Comparison of ENCODE assay signal across 10 mouse cellular contexts in genomic region chr3:96599069-96599393, GRCm38 (mm10). TPM values are rescaled to one million over a fixed set of nuclear protein-coding genes. Genes with fewer than 3 reads are reported as not detected.
DNase-seq lines count a peak whose midpoint lies in the region; ATAC-seq and TF ChIP-seq lines count a peak whose summit lies in the region.
"Had no signal": no experiment of that assay in that cellular context is flagged by ENCODE, and none has a peak within 500 bp of the region (broad histone marks: within the 10 kb centered on the region; RNA-seq: fewer than 3 reads in every experiment).

No protein-coding gene starts in this region.

- WGBS in kidney, embryonic 16.5 days = 56% methylated on average over 8 of the region's 8 CpGs
- 58% methylated on average over 8 of the region's 8 CpGs for WGBS in embryonic facial prominence, embryonic 15.5 days
- WGBS in hindbrain, postnatal 0 days = 59% methylated on average over 8 of the region's 8 CpGs

- no peak for ATAC-seq in kidney, embryonic 16.5 days (ENCODE audit: low FRiP score, low TSS enrichment)
- no peak for ATAC-seq in embryonic facial prominence, embryonic 15.5 days (ENCODE audit: insufficient number of reproducible peaks, low FRiP score, low TSS enrichment, low read depth)
- no peak for ATAC-seq in hindbrain, postnatal 0 days

- no peaks in the 10 kb centered on the region for H3K36me3 ChIP-seq in kidney, embryonic 16.5 days (ENCODE audit: insufficient read depth, low read length)
- H3K36me3 ChIP-seq in embryonic facial prominence, embryonic 15.5 days = 0 out of 2 replicates have a peak, but pooled peaks cover 3% of the 10 kb centered on the region
- H3K36me3 ChIP-seq in hindbrain, postnatal 0 days (ENCODE audit: insufficient read depth, low read length) = no peaks in the 10 kb centered on the region
- peaks cover 6% of the 10 kb centered on the region for H3K36me3 ChIP-seq in myocyte (ENCODE audit: control insufficient read depth, insufficient read depth)

- H3K4me3 ChIP-seq in kidney, embryonic 16.5 days (ENCODE audit: low read length) = peak overlapping the region; percentile 53
- peak overlapping the region; percentile 48; the same call in 1 of the 2 replicates for H3K4me3 ChIP-seq in embryonic facial prominence, embryonic 15.5 days (replicated peaks)
- H3K4me3 ChIP-seq in hindbrain, postnatal 0 days (ENCODE audit: low read length) = peak overlapping the region; percentile 52
- H3K4me3 ChIP-seq in myocyte = peak overlapping the region; percentile 51

- TF ChIP-seq CTCF in hindbrain, postnatal 0 days (IDR thresholded peaks at IDR 0.05; ENCODE audit: low read depth) = no peak

- no peak overlapping the region for H3K27ac ChIP-seq in kidney, embryonic 16.5 days (ENCODE audit: low read length)
- no peak overlapping the region for H3K27ac ChIP-seq in embryonic facial prominence, embryonic 15.5 days (replicated peaks)
- H3K27ac ChIP-seq in hindbrain, postnatal 0 days = peak overlapping the region; percentile 77; the same call in 1 of the 2 replicates

- H3K4me1 ChIP-seq in kidney, embryonic 16.5 days (ENCODE audit: insufficient read depth, low read length) = peaks cover 45% of the 10 kb centered on the region
- peaks cover 60% of the 10 kb centered on the region for H3K4me1 ChIP-seq in embryonic facial prominence, embryonic 15.5 days
- peaks cover 43% of the 10 kb centered on the region for H3K4me1 ChIP-seq in hindbrain, postnatal 0 days (ENCODE audit: insufficient read depth, low read length)

- no peaks in the 10 kb centered on the region for H3K9me3 ChIP-seq in kidney, embryonic 16.5 days (ENCODE audit: low read length)
- no peaks in the 10 kb centered on the region for H3K9me3 ChIP-seq in embryonic facial prominence, embryonic 15.5 days (replicated peaks)
- no peaks in the 10 kb centered on the region for H3K9me3 ChIP-seq in hindbrain, postnatal 0 days (ENCODE audit: low read length)

- peak overlapping the region; percentile 69; the same call in 1 of the 2 replicates for H3K4me2 ChIP-seq in kidney, embryonic 16.5 days (replicated peaks; ENCODE audit: low read depth, low read length)
- peak overlapping the region; percentile 92 for H3K4me2 ChIP-seq in embryonic facial prominence, embryonic 15.5 days (replicated peaks)
- peak overlapping the region; percentile 81 for H3K4me2 ChIP-seq in hindbrain, postnatal 0 days (ENCODE audit: low read depth, low read length)
- H3K4me2 ChIP-seq in myocyte (ENCODE audit: low read depth) = no peak overlapping the region

- TF ChIP-seq POLR2A in myocyte (IDR thresholded peaks at IDR 0.05; ENCODE audit: insufficient read length, low read depth) = no peak

- H3K9ac ChIP-seq in kidney, embryonic 16.5 days (replicated peaks; ENCODE audit: low read length) = no peak overlapping the region; the same call in 1 of the 2 replicates
- no peak overlapping the region for H3K9ac ChIP-seq in embryonic facial prominence, embryonic 15.5 days
- peak overlapping the region; percentile 69 for H3K9ac ChIP-seq in hindbrain, postnatal 0 days (replicated peaks; ENCODE audit: low read length)

- peaks cover 28% of the 10 kb centered on the region for H3K27me3 ChIP-seq in kidney, embryonic 16.5 days (ENCODE audit: insufficient read depth, low read length)
- peaks cover 12% of the 10 kb centered on the region for H3K27me3 ChIP-seq in embryonic facial prominence, embryonic 15.5 days
- H3K27me3 ChIP-seq in hindbrain, postnatal 0 days (ENCODE audit: insufficient read depth, low read length) = no peaks in the 10 kb centered on the region
- no peaks in the 10 kb centered on the region for H3K27me3 ChIP-seq in myocyte (ENCODE audit: control insufficient read depth, insufficient read depth, insufficient read length)

- no peak overlapping the region for H3ac ChIP-seq in myocyte (ENCODE audit: control insufficient read depth, insufficient read length)

- peaks cover 27% of the 10 kb centered on the region for H3K79me2 ChIP-seq in myocyte (ENCODE audit: control insufficient read depth, insufficient read depth)

- no peak for DNase-seq in kidney, adult 8-10 months
- no peak for DNase-seq in hindbrain, postnatal 0 days (ENCODE audit: low spot score)
- DNase-seq in urinary bladder, adult 2 months (ENCODE audit: low spot score) = no peak
- no peak for DNase-seq in layer of hippocampus, adult 8-10 months (ENCODE audit: low spot score in 2 of 2)
- DNase-seq in MN1 (ENCODE audit: low spot score) = no peak

TF ChIP-seq in myocyte, 11 proteins besides CTCF, POLR2A, EP300 and RAD21:
- TF ChIP-seq CEBPB (IDR thresholded peaks at IDR 0.05; ENCODE audit: insufficient read depth, poor library complexity, severe bottlenecking) (no peak), TCF12 (IDR thresholded peaks at IDR 0.05; ENCODE audit: insufficient read depth, poor library complexity, severe bottlenecking) (no peak), USF1 (IDR thresholded peaks at IDR 0.05; ENCODE audit: low read depth) (no peak), SRF (IDR thresholded peaks at IDR 0.05; ENCODE audit: control insufficient read depth, insufficient read length, low read depth) (no peak), TCF3 (IDR thresholded peaks at IDR 0.05; ENCODE audit: insufficient read length, low read depth) (no peak), REST (IDR thresholded peaks at IDR 0.05; ENCODE audit: insufficient read depth, insufficient read length) (no peak), MYOG (IDR thresholded peaks at IDR 0.05; ENCODE audit: control insufficient read depth in 1 of 3, insufficient read depth in 1 of 3, insufficient read length in 2 of 3, low read depth in 2 of 3) (no peak), E2F4 (IDR thresholded peaks at IDR 0.05; ENCODE audit: insufficient read depth) (no peak), MAX (IDR thresholded peaks at IDR 0.05; ENCODE audit: low read depth) (no peak), POLR2AphosphoS2 (IDR thresholded peaks at IDR 0.05; ENCODE audit: insufficient read length, low read depth) (no peak), MYOD1 (IDR thresholded peaks at IDR 0.05; ENCODE audit: control insufficient read depth in 1 of 3, insufficient read length in 2 of 3, low read depth in 2 of 3) (no peak)

RNA-seq across cellular contexts. Expression of gene Lix1l, which starts 1.9 kb away (rescaled TPM):
- polyA plus RNA-seq in kidney, embryonic 16.5 days (2015; fragmentation: Nextera tagmentation; extraction: Ambion mirVana) = 6.9 and 7.1 TPM in 2 replicates
- 8.7 and 10.1 TPM in 2 replicates for polyA plus RNA-seq in embryonic facial prominence, embryonic 15.5 days (2015; fragmentation: Nextera tagmentation; extraction: Ambion mirVana)
- 45.0 and 48.4 TPM in 2 replicates for total RNA-seq in hindbrain, postnatal 0 days (2014; rRNA removed)
- polyA plus RNA-seq in hindbrain, postnatal 0 days (2015; fragmentation: Nextera tagmentation; extraction: Ambion mirVana) = 3.9 and 5.2 TPM in 2 replicates
- polyA plus RNA-seq in myocyte (2012; fragmentation: generic; extraction: Trizol) = 30.2 TPM
- 57.6 and 66.0 TPM in 2 replicates for polyA plus RNA-seq in urinary bladder, adult 2 months (2012; rRNA removed)
- 10 to 100 TPM; 29.9 to 34.2 (median 31.4) TPM for total RNA-seq in layer of hippocampus, adult 8-10 months (2022)

RNA-seq across cellular contexts. Expression of gene Ankrd34a, which starts 2.6 kb away (rescaled TPM):
- 2.2 and 2.3 TPM in 2 replicates for polyA plus RNA-seq in kidney, embryonic 16.5 days (2015; fragmentation: Nextera tagmentation; extraction: Ambion mirVana)
- polyA plus RNA-seq in embryonic facial prominence, embryonic 15.5 days (2015; fragmentation: Nextera tagmentation; extraction: Ambion mirVana) = 2.2 and 3.0 TPM in 2 replicates
- total RNA-seq in hindbrain, postnatal 0 days (2014; rRNA removed) = 26.4 and 29.6 TPM in 2 replicates
- polyA plus RNA-seq in hindbrain, postnatal 0 days (2015; fragmentation: Nextera tagmentation; extraction: Ambion mirVana) = 14.2 and 15.3 TPM in 2 replicates
- polyA plus RNA-seq in myocyte (2012; fragmentation: generic; extraction: Trizol) = 2.5 TPM
- polyA plus RNA-seq in urinary bladder, adult 2 months (2012; rRNA removed) = 0.70 and 1.1 TPM in 2 replicates
- 10 to 100 TPM; 49.5 to 56.2 (median 52.6) TPM for total RNA-seq in layer of hippocampus, adult 8-10 months (2022)

RNA-seq across cellular contexts. Expression of gene Polr3gl, which starts 5.0 kb away (rescaled TPM):
- 32.1 and 35.8 TPM in 2 replicates for polyA plus RNA-seq in kidney, embryonic 16.5 days (2015; fragmentation: Nextera tagmentation; extraction: Ambion mirVana)
- polyA plus RNA-seq in embryonic facial prominence, embryonic 15.5 days (2015; fragmentation: Nextera tagmentation; extraction: Ambion mirVana) = 43.6 and 48.5 TPM in 2 replicates
- total RNA-seq in hindbrain, postnatal 0 days (2014; rRNA removed) = 10.7 and 11.2 TPM in 2 replicates
- 31.9 and 32.9 TPM in 2 replicates for polyA plus RNA-seq in hindbrain, postnatal 0 days (2015; fragmentation: Nextera tagmentation; extraction: Ambion mirVana)
- polyA plus RNA-seq in myocyte (2012; fragmentation: generic; extraction: Trizol) = 22.7 TPM
- polyA plus RNA-seq in urinary bladder, adult 2 months (2012; rRNA removed) = 44.4 and 59.0 TPM in 2 replicates
- total RNA-seq in layer of hippocampus, adult 8-10 months (2022) = 10 to 100 TPM; 30.1 to 38.6 (median 32.5) TPM

RNA-seq across cellular contexts. Expression of gene Gm16253, which starts 22.2 kb away (rescaled TPM):
- polyA plus RNA-seq in kidney, embryonic 16.5 days (2015; fragmentation: Nextera tagmentation; extraction: Ambion mirVana) = 1.3 TPM in 2 replicates
- polyA plus RNA-seq in embryonic facial prominence, embryonic 15.5 days (2015; fragmentation: Nextera tagmentation; extraction: Ambion mirVana) = 1.5 and 2.0 TPM in 2 replicates
- total RNA-seq in hindbrain, postnatal 0 days (2014; rRNA removed) = not detected in 2 replicates
- polyA plus RNA-seq in hindbrain, postnatal 0 days (2015; fragmentation: Nextera tagmentation; extraction: Ambion mirVana) = 0.48 and 0.96 TPM in 2 replicates
- 0.25 TPM for polyA plus RNA-seq in myocyte (2012; fragmentation: generic; extraction: Trizol)
- polyA plus RNA-seq in urinary bladder, adult 2 months (2012; rRNA removed) = not detected in 2 replicates
- total RNA-seq in layer of hippocampus, adult 8-10 months (2022) = not detected
- total RNA-seq: adrenal gland, postnatal 4 days had no signal
- polyA plus RNA-seq: small intestine, adult 2 months had no signal

RNA-seq across cellular contexts. Expression of gene Rbm8a, which starts 30.7 kb away (rescaled TPM):
- 129 and 156 TPM in 2 replicates for polyA plus RNA-seq in kidney, embryonic 16.5 days (2015; fragmentation: Nextera tagmentation; extraction: Ambion mirVana)
- polyA plus RNA-seq in embryonic facial prominence, embryonic 15.5 days (2015; fragmentation: Nextera tagmentation; extraction: Ambion mirVana) = 119 and 121 TPM in 2 replicates
- 14.9 and 17.0 TPM in 2 replicates for total RNA-seq in hindbrain, postnatal 0 days (2014; rRNA removed)
- 114 TPM in 2 replicates for polyA plus RNA-seq in hindbrain, postnatal 0 days (2015; fragmentation: Nextera tagmentation; extraction: Ambion mirVana)
- 68.4 TPM for polyA plus RNA-seq in myocyte (2012; fragmentation: generic; extraction: Trizol)
- 31.0 and 41.8 TPM in 2 replicates for polyA plus RNA-seq in urinary bladder, adult 2 months (2012; rRNA removed)
- 10 to 100 TPM; 45.5 to 61.5 (median 48.7) TPM for total RNA-seq in layer of hippocampus, adult 8-10 months (2022)
